Mouse (Mus musculus): ENCODE measurements around the gene Tbc1d32. TPM values are rescaled to one million over a fixed set of nuclear protein-coding genes. Genes with fewer than 3 reads are reported as not detected.
A peak's percentile ranks its signal among the peaks of the same experiment; 100 is the strongest.

Tbc1d32 gene
- total RNA-seq, 2 experiments from 2014 or later, result 2.1 to 2.4 TPM

DNA sequence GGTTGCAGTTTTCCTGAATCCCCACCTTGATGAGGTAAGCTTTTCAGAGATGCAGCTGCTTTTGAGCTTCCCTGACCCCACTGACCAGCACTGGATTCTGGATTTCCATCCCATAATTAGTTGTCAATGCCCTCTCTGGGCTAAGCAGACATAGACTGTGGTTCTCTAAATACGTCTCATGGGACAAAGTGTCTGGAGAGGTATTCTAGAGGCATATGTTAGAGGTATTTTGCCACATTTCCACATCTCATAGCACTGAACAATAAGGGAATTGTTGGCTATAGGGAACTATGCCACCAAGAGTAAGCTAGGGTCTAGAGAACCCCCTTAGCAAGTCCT, 121.5 kb downstream of the Tbc1d32 start:
- DNase-seq, result no peak

DNA sequence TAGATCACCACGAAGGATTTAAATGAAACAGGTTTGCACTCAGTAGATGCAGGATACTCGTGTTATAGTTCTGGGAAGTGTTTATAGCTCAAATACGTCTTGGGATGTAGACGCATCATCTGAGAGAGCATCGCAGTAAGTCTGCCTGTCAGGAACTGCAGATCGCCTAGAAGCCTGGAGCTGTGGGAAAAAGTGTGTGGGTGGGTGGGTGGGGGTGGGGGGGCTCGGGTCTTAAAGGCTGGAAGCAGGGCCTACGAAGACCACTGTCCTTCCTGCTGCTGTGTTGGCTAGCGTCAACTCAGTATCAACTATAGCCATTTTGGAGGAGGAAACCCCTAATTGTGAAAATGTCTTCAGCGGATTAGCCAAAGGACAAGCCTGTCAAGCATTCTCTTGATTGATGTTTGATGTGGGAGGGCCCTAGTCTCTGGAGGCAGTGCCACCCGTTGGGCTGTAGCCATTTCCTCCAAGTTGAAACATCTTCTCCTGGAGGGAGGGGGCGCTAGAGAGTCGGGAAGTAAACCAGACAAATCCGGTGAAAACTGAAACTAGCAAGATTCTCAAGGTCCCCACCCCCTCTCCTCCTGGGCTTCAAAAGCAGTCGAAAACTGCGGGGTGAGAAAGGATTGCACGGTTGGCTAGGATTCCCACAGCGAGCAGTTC, 122.0 kb downstream of the Tbc1d32 start, which contains the start of gene Msl3l2:
Gene Msl3l2, plus strand, starts transcription at position 585 of the 663 bp plus-strand sequence.
- DNase-seq, result peak; percentile 84

DNA sequence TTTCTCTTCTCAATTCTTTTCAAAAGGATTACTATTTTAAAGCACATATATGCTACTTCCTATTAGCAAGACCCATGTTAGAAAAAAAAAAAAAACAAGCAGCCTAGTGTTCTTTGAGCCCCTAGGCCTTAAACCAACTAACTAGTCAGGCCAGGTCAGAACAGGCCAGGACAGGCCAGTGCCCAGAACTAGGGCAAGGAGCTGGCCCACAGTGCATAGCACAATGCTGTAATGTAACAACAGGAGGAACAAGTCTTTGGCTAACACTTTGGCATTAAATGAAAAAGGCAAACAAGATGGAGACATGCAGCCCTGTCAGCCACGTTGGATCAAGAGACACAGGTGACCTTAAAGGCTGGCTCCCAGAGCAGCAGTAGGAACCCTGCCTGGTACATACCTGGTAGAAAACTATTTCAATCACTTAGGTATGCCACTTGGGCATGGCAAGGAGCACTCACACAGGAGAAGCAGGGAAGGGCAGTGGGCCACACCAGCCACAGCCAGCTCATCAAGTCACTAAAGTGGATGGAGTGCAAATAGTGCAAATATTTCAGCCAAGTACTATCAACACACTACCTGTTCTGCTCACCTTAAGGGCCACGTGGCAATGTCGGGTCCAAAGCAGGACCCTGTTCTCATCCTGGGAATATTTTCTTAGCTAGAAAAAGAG, 128.7 kb downstream of the Tbc1d32 start:
- DNase-seq, result no peak

DNA sequence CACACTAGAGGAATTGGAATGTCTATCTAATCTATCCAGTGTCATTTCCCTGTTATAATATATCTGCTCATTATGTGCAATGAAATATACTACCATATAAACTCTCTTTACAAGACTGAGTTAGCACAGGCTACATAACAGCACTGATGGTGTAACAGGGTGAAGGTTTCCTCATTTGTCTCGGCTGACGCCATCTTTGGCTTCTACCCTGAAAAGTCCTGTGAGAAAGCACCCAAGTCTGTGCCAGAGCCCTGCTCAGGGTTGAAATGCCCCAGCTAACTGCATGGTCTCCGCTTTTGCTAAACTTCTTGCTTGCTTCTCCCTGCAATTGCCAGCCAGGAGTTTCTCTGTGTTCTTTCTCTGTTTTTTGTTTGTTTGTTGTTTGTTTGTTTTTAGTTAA, 129.4 kb downstream of the Tbc1d32 start:
- DNase-seq, result no peak

DNA sequence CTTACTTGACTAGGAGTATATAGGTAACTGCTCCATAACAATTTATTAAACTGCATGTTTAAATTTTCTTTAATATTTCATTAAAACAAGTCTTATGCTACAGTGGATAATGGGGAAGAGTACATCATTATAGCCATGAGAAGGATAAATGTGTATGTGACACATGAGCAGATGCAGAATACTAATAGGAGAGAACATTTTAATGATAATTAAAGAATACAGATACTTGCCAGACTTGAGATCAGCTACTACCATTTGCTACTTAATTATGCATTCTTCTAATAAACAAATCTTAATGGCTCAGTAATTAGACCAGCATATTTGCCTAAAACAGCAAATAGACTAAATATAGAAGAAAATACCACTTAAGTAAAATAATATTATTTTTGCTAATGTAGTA, 131.7 kb downstream of the Tbc1d32 start:
- no peak for DNase-seq

DNA sequence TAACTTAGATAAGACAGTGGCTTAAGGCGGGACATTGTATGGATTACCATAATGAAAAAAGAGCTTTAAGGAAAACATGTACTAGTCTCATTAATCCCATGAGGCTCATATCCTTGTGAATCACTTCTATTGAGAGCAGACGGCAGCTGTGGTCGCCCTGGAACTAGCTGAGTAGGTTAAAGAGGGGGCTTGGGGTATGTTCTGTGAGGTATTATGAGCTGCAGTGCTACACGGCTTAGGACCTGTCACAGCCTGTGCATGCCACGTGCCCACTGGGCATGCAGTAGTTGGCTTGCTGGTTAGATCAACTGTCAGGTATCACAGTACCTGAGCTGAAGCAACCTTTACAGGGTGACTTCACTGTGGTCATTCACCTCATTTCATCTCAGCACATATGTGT, 133.9 kb downstream of the Tbc1d32 start:
- DNase-seq, result no peak

DNA sequence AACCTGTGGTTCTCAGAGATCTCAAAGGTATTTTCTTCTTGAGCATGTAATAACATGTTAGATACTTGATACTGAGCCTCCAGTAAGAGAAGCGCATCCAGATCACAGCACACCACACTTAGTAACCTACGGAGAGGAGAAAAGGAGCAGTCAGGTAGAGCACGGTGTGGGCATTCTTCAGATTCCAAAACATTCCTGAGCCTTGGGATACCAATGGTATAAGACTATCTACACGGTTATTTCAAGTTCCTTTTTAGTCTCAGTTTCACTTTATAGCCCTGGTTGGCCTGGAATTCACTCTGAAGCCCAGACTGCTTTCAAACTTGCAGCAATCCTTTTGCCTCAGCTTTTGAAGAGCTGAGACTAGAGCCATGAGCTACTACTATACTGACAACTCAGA, 138.8 kb downstream of the Tbc1d32 start:
- DNase-seq, result no peak

DNA sequence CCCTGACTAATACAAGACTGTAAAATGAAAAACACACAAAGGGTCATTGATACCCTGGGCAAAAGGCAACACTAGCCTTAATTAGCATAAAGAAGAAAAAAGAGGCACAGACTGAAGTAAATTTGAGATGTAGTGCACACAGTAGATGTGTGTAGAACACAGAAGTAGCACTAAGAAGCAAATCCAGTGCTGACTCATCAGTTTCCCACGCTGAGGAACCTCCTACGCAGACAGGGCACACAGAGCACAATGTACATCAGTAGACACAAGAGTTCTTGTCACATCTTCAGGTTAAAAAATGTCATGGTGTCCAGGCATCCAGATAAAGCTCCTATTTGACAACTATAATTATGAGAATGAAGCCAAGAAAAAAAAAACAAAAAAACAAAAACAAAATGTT, 165.7 kb downstream of the Tbc1d32 start:
- no peak for DNase-seq

DNA sequence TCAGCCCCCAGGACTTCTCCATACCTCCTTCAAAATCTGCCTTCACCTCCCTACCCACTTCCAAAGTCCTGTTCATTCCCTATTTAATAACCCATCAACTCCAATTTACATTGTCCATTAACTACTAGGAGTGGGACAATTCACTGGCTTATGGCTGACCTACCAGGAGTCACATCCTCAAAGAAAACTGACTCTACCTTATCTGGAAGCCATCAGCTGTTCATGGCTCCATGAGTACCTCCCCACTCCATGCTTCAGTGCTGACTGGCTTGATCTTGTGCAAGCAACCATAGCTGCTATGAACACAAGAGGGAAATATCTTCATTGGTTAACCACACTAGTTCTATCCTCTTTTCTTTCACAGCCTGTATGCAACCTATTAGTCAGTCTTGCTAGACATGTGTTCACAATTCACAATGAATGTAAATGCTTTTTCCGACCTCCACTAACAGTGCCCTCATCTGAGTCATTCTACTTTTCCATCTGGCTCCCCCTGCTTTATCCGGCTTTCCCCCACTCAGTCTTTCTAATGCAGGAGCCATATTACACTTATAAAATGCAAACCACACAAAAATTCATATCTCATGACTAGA, 167.2 kb downstream of the Tbc1d32 start:
- no peak for DNase-seq

DNA sequence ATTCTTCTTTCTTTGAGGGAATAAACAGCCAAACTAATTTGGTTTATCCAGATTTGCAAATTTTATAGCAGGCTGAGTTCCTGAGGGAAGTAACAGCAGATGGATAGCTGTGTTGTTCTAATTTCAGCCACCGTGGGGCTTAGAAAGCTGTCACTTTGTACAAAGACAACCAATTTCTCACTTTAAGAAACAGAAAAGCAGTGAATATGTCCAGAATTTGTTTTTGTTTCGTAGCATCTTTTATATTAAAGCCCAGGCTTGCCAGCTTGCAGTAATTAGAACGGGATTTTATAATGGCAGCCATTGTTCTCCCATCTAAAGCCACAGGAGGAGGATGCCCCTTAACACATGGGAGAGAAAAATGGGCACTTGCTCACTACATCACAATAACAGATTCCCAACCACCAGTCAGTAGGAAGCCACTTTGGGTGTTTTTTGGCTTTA, 169.5 kb downstream of the Tbc1d32 start:
- no peak for DNase-seq

DNA sequence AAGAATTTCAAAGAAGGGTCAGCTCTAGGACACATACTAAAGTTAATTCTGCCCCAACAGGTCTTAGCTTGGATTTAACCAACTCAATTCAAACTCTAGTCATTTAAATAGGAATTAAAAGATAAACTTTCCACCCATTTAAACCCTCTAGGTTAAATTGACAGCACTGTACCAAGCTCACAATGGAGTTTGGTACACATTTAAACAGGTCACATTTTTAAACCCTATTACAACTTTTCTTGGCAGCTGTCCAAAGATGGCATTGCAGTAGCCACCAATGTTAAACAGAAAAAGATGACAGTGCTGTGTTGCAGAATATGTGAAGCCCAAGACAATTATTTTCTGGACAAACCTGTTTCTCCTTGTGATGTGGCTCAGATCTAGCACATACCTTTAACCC, 203.1 kb downstream of the Tbc1d32 start:
- DNase-seq, result no peak

DNA sequence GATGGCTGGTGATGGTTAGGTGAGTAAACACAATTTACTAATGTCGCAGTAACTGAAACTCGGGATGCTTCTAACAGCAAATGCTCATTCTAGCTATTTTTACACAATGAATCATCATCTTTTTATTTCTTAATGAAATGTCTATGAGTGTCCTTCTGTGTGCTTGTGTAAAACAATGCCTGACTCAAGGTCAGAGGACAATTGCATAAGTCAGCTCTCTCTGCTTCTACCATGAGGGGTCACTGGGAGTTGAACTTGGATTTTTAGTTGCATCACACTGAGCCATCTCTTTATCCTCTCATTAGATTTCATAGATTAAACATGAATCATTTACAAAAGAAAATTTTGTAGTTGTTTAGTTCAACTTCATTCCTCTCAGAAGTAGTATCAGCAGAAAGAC, 203.9 kb downstream of the Tbc1d32 start:
- no peak for DNase-seq

DNA sequence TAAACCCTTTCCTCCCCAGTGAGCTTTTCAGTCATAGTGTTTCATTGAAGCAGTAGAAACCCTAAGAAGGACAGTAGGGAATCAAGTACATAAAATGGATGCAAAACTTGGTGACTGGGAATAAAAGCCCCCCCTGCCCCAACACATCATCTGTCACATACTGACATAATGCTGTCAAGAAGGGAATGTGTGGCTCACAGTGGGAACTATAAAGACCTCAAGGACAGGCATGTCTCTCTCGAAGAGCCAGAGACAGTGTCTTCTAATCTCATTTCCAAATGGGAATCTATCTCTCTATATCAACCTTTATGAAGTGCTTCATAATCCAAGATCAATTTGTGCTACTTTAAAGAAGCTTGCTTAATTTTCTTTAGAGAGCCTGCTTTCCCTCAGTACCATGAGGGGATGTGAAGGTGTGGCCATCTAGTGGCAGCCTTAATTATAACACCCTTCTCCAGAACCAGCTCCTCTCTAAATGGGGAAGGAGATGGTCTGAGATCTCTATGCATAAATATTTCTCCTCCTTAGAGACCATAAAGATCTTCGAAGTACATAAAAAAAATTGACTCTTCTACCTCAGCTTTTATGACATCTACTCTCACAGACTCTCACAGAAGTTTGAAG, 248.5 kb downstream of the Tbc1d32 start:
- peak; percentile 14 for DNase-seq

DNA sequence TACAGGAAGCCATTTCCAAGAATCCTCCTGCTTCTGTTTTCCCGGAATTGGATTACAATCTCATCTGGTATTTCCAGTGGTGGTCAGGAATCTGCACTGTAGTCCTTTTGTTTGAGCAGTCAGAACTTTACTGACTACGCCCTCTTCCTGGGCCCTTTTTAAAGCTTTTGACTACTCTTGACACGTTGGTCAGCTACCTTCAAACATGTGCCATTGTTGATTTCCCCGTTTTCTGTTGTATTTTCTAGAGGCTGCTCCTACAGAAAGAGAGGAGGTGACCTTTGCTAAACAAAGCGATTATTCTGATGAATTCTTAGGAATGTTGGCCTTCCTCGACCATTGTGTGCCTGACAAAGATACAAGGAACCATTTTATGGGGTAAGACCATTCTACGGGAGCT, 250.5 kb downstream of the Tbc1d32 start:
- DNase-seq, result no peak

Other genes with a start within 250 kb of the Tbc1d32 start
- gene Msl3l2, start 121.8 kb downstream of the Tbc1d32 start, total RNA-seq (2021), result 1 to 10 TPM; 2.8 to 3.8 TPM
- 10 to 100 TPM; 29.0 to 56.0 TPM for gene Gja1, start 148.6 kb upstream of the Tbc1d32 start, total RNA-seq (2021)

Data from gastrocnemius, postnatal 10 days (tissue).